In the genomic region with DNA sequence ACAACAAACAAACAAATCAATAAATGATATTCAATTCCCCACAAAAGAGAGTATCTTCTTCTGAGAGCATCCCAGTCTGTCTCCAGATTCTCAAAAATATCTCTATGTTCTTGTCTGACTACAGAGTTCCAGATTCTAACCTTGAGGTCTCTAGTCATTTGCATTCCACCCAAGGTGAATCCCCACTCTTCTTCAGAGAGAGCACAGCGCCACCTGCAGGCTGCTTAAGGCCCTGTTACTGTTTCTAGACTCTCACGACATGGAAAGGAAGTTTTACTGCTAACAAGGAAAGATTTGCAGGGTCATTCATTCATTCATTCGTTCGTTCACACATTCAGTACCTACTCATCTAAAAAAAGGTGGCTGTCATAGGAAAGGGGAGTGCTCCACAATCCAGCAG, we compare ENCODE assay signal across 9 mouse cellular contexts.
DNase-seq lines count a peak whose midpoint lies in the region; ATAC-seq and TF ChIP-seq lines count a peak whose summit lies in the region.
"Had no signal": no experiment of that assay in that cellular context is flagged by ENCODE, and none has a peak within 500 bp of the region (broad histone marks: within the 10 kb centered on the region; RNA-seq: fewer than 3 reads in every experiment).

No protein-coding gene starts in this region.

- TF ChIP-seq EP300 in lung, postnatal 0 days (IDR thresholded peaks at IDR 0.05) = no peak
- TF ChIP-seq EP300 in stomach, postnatal 0 days (optimal IDR thresholded peaks at IDR 0.05) = no peak

- H3K27me3 ChIP-seq in lung, postnatal 0 days (replicated peaks; ENCODE audit: insufficient read depth, low read length) = no peaks in the 10 kb centered on the region
- H3K27me3 ChIP-seq in stomach, postnatal 0 days (ENCODE audit: control insufficient read depth, insufficient read depth, low read length) = no peaks in the 10 kb centered on the region

- peak; percentile 58 for TF ChIP-seq CTCF in lung, postnatal 0 days (IDR thresholded peaks at IDR 0.05)
- TF ChIP-seq CTCF in brain, embryonic 14.5 days (IDR thresholded peaks at IDR 0.05; ENCODE audit: borderline replicate concordance, extremely low read depth, insufficient read depth, insufficient read length) = peak; percentile 51; the same call in 1 of the 2 replicates
- peak; percentile 63 for TF ChIP-seq CTCF in stomach, postnatal 0 days (IDR thresholded peaks at IDR 0.05; ENCODE audit: low read depth)

- H3K9me3 ChIP-seq in lung, postnatal 0 days (ENCODE audit: low read length) = no peaks in the 10 kb centered on the region
- H3K9me3 ChIP-seq in stomach, postnatal 0 days (ENCODE audit: control insufficient read depth, low read length) = no peaks in the 10 kb centered on the region
- H3K9me3 ChIP-seq: neural tube, embryonic 13.5 days had no signal

- H3K4me1 ChIP-seq in lung, postnatal 0 days (ENCODE audit: insufficient read depth, low read depth, low read length) = no peaks in the 10 kb centered on the region
- no peaks in the 10 kb centered on the region for H3K4me1 ChIP-seq in stomach, postnatal 0 days (replicated peaks; ENCODE audit: control insufficient read depth, insufficient read depth)

- no peak for ATAC-seq in lung, postnatal 0 days
- ATAC-seq in stomach, postnatal 0 days (ENCODE audit: low FRiP score, low TSS enrichment) = no peak
- no peak for ATAC-seq in inflammation-experienced regulatory T-cells, adult 6 months

- 54% methylated on average over 4 of the region's 4 CpGs for WGBS in lung, postnatal 0 days
- 54% methylated on average over 4 of the region's 4 CpGs for WGBS in stomach, postnatal 0 days

- no peak for TF ChIP-seq POLR2A in brain, embryonic 14.5 days (IDR thresholded peaks at IDR 0.05; ENCODE audit: borderline replicate concordance, extremely low read depth, insufficient read depth, insufficient read length, poor library complexity, severe bottlenecking)

- H3K27ac ChIP-seq in lung, postnatal 0 days (ENCODE audit: low read length) = no peak overlapping the region
- H3K27ac ChIP-seq in stomach, postnatal 0 days (replicated peaks) = no peak overlapping the region
- H3K27ac ChIP-seq: neural tube, embryonic 13.5 days had no signal

- no peak overlapping the region for H3K9ac ChIP-seq in lung, postnatal 0 days (replicated peaks; ENCODE audit: low read depth)
- H3K9ac ChIP-seq in stomach, postnatal 0 days (ENCODE audit: low read length) = no peak overlapping the region
- H3K9ac ChIP-seq: neural tube, embryonic 13.5 days had no signal

- H3K4me2 ChIP-seq in lung, postnatal 0 days (replicated peaks; ENCODE audit: low read depth, low read length) = no peak overlapping the region
- H3K4me2 ChIP-seq in stomach, postnatal 0 days (replicated peaks; ENCODE audit: low read depth) = no peak overlapping the region
- H3K4me2 ChIP-seq: neural tube, embryonic 13.5 days had no signal

- no peak overlapping the region for H3K4me3 ChIP-seq in lung, postnatal 0 days (ENCODE audit: low read depth, low read length)
- no peak overlapping the region for H3K4me3 ChIP-seq in stomach, postnatal 0 days (ENCODE audit: low read depth, low read length)
- H3K4me3 ChIP-seq: neural tube, embryonic 13.5 days had no signal

- peak; percentile 48 for DNase-seq in embryo, embryonic 10 days (ENCODE audit: low spot score)
- DNase-seq in embryo, embryonic 9.5 days (ENCODE audit: extremely low spot score) = no peak
- DNase-seq in lung, postnatal 0 days (ENCODE audit: low spot score) = no peak
- DNase-seq in lung, postnatal 10 days = no peak
- no peak for DNase-seq in brain, embryonic 14.5 days (ENCODE audit: low read depth)
- no peak for DNase-seq in stomach, postnatal 0 days (ENCODE audit: low spot score)
- DNase-seq in frontal cortex, postnatal 14 days (ENCODE audit: low spot score in 2 of 2) = no peak

- no peaks in the 10 kb centered on the region for H3K36me3 ChIP-seq in lung, postnatal 0 days (ENCODE audit: insufficient read depth, low read length)
- H3K36me3 ChIP-seq in stomach, postnatal 0 days (ENCODE audit: control insufficient read depth, insufficient read depth, low read length) = no peaks in the 10 kb centered on the region
- H3K36me3 ChIP-seq: neural tube, embryonic 13.5 days had no signal
